Mouse (Mus musculus) forebrain, embryonic 16.5 days (tissue): ENCODE measurements around the gene Drd3. TPM values are rescaled to one million over a fixed set of nuclear protein-coding genes. Genes with fewer than 3 reads are reported as not detected.

ENCODE experiments used
- ATAC-seq: fragments of 200-750 bp; cut with Nextera tagmentation; 2 replicates; pipeline ENCODE4 v1.8.0; 2017; ENCODE audit warnings: mild to moderate bottlenecking, moderate library complexity
- H3K27ac ChIP-seq: fragments of 300-500 bp; sonication (generic); 2 replicates; pipeline ENCODE4 v1.5.1; 2014; ENCODE audit warnings: low read length, control low read depth
- H3K27me3 ChIP-seq: fragments of 300-500 bp; sonication (generic); replicated peaks from 2 replicates; pipeline ENCODE4 v1.6.1; 2014; ENCODE audit warnings: low read length; ENCODE audit not compliant: control insufficient read depth, insufficient read depth
- H3K36me3 ChIP-seq: fragments of 300-500 bp; sonication (generic); 2 replicates; pipeline ENCODE4 v1.6.1; 2014; ENCODE audit not compliant: control insufficient read depth, insufficient read depth
- H3K4me1 ChIP-seq: fragments of 300-500 bp; sonication (generic); replicated peaks from 2 replicates; pipeline ENCODE4 v1.6.1; 2014; ENCODE audit warnings: low read length; ENCODE audit not compliant: control insufficient read depth, insufficient read depth
- H3K4me2 ChIP-seq: fragments of 300-500 bp; sonication (generic); 2 replicates; pipeline ENCODE4 v1.6.1; 2014; ENCODE audit warnings: mild to moderate bottlenecking, low read length, control low read depth
- H3K4me3 ChIP-seq: fragments of 300-500 bp; sonication (generic); replicated peaks from 2 replicates; pipeline ENCODE4 v1.5.1; 2014; ENCODE audit warnings: mild to moderate bottlenecking, low read length, control low read depth
- H3K9ac ChIP-seq: fragments of 300-500 bp; sonication (generic); replicated peaks from 2 replicates; pipeline ENCODE4 v1.6.1; 2014; ENCODE audit warnings: low read depth, low read length, control low read depth
- H3K9me3 ChIP-seq: fragments of 300-500 bp; sonication (generic); 2 replicates; pipeline ENCODE4 v1.6.1; 2016; ENCODE audit warnings: low read length; ENCODE audit not compliant: control insufficient read depth
- WGBS: fragments of 180-500 bp; shearing (Covaris S2); extraction: QIAGEN DNeasy Blood & Tissue Kit; methylation state at CpG from one replicate; pipeline ENCODE4 v1.1.7; 2014; 5-methylcytosine and 5-hydroxymethylcytosine counted together
- polyA plus RNA-seq: library from polyadenylated mRNA; unstranded; fragments of >200 nt; fragmentation: Nextera tagmentation; extraction: Ambion mirVana; gene quantifications from 2 replicates; pipeline ENCODE4 v1.2.1, GENCODE M21; 2015

The Drd3 gene
- polyA plus RNA-seq, 1 experiment from 2014 or later, result not detected

DNA sequence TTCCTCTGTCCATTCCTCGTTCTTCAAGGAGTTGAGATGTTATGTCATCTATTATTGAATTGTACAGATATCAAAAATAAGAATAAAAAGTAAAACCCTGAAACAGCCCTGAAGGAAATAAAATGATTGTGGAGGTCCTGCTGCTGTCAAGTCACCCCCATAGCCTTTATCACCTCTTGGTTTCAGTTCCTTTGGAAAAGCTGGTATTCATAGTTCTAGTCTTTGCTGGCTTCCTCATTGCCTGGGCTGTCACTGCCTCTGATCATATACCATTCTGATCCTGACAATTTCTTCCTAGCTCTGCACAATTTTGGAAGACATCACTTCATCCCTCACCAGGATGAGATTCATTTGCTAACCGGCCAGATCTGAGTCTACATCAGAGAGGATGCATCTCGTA lies 23.1 kb downstream of the Drd3 start:
- no peak overlapping the region for H3K9ac ChIP-seq
- no peaks in the 10 kb centered on the region for H3K36me3 ChIP-seq
- no peaks in the 10 kb centered on the region for H3K4me1 ChIP-seq
- no peak overlapping the region for H3K4me2 ChIP-seq
- no peak for ATAC-seq
- H3K27me3 ChIP-seq, result no peaks in the 10 kb centered on the region
- no peaks in the 10 kb centered on the region for H3K9me3 ChIP-seq
- H3K27ac ChIP-seq, result no peak overlapping the region
- no peak overlapping the region for H3K4me3 ChIP-seq
- WGBS, result 85% methylated on average over 3 of the region's 3 CpGs

GRCm38 (mm10) chr16:43799541-43799940 lies 45.7 kb downstream of the Drd3 start:
- Histone ChIP-seq H3K36me3 (no peaks in the 10 kb centered on the region), H3K4me1 (peaks cover 28% of the 10 kb centered on the region), H3K9ac (no peak overlapping the region), H3K27me3 (no peaks in the 10 kb centered on the region), H3K4me3 (no peak overlapping the region), H3K27ac (peak overlapping the region; percentile 53), H3K9me3 (peaks cover 3% of the 10 kb centered on the region; the same call in 1 of the 2 replicates), H3K4me2 (no peak overlapping the region)
- ATAC-seq, result peak; percentile 57
- WGBS, result 11% methylated on average over 4 of the region's 4 CpGs

- Histone ChIP-seq H3K4me1 (peaks cover 28% of the 10 kb centered on the region), H3K4me3 (no peak overlapping the region), H3K27me3 (no peaks in the 10 kb centered on the region), H3K36me3 (no peaks in the 10 kb centered on the region), H3K9ac (0 out of 2 replicates have a peak overlapping the region, but pooled peaks have one; percentile 33), H3K9me3 (peaks cover 3% of the 10 kb centered on the region; the same call in 1 of the 2 replicates), H3K27ac (peak overlapping the region; percentile 68), H3K4me2 (peak overlapping the region; percentile 30)
- 3% methylated on average over 13 of the region's 13 CpGs for WGBS
- peak; percentile 81 for ATAC-seq
Observed at GRCm38 (mm10) chr16:43800119-43800721, 46.4 kb downstream of the Drd3 start.

- H3K27me3 ChIP-seq, result no peaks in the 10 kb centered on the region
- H3K4me3 ChIP-seq, result no peak overlapping the region
- H3K4me2 ChIP-seq, result no peak overlapping the region
- H3K36me3 ChIP-seq, result no peaks in the 10 kb centered on the region
- 24% methylated on average over 3 of the region's 3 CpGs for WGBS
- no peak for ATAC-seq
- H3K9ac ChIP-seq, result no peak overlapping the region
- peak overlapping the region; percentile 76 for H3K27ac ChIP-seq
- peaks cover 28% of the 10 kb centered on the region for H3K4me1 ChIP-seq
- peaks cover 3% of the 10 kb centered on the region; the same call in 1 of the 2 replicates for H3K9me3 ChIP-seq
Observed at GRCm38 (mm10) chr16:43801137-43801536, 47.3 kb downstream of the Drd3 start.

DNA sequence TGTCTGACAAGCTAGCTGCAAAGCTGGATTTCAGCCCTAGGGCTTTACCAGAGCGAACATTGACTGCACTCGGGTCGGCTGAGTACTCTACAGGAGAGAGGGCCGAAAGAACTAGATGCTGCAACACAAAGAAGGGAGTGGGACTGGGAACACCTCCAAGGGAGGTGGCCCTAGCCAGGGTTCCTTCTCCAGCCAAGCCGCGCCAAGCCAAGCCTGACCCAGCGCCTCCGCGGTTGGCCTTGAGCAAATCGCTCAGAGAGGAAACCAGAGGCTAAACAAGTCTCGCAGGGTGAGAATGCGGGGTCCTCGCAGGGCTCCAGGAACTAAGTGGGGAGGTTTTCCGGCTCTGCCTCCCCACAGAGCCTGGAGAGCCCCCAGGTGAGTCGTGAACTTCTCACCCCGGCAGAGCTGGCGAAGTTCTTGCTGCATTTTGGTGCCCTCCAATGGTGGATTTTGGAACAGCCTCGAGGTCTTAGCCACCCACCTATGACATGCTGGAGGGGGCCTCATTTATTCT lies 48.0 kb downstream of the Drd3 start:
- H3K9ac ChIP-seq, result peak overlapping the region; percentile 53
- peaks cover 2% of the 10 kb centered on the region; the same call in 1 of the 2 replicates for H3K9me3 ChIP-seq
- H3K4me2 ChIP-seq, result peak overlapping the region; percentile 85
- no peaks in the 10 kb centered on the region for H3K36me3 ChIP-seq
- H3K27ac ChIP-seq, result peak overlapping the region; percentile 76
- WGBS, result under 1% methylated on average over 18 of the region's 18 CpGs
- H3K27me3 ChIP-seq, result no peaks in the 10 kb centered on the region
- peaks cover 28% of the 10 kb centered on the region for H3K4me1 ChIP-seq
- H3K4me3 ChIP-seq, result peak overlapping the region; percentile 44
- ATAC-seq, result peak; percentile 67

DNA sequence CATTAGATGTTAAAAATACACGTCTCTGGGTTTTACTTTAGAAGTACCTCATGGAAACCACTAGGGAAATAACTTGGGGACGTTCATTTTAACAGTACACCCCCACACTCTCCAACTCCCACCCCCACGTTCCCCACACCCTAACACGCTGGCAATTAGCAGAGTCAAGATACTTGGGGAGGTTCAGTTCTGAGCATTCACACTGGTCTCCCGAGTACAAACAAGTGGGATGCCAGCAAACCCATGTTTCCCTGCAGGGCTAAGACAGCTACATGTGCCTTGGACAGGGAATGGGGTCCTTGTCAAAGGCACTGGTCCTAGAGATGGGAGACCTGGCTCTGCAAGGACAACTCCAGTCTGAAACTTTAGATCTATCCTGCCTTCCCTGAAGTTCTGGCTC lies 48.6 kb downstream of the Drd3 start:
- no peaks in the 10 kb centered on the region for H3K36me3 ChIP-seq
- peak overlapping the region; percentile 24; the same call in 1 of the 2 replicates for H3K27ac ChIP-seq
- H3K9ac ChIP-seq, result no peak overlapping the region
- no peaks in the 10 kb centered on the region for H3K9me3 ChIP-seq
- no peak for ATAC-seq
- H3K4me1 ChIP-seq, result peaks cover 28% of the 10 kb centered on the region
- no peak overlapping the region for H3K4me2 ChIP-seq
- no peaks in the 10 kb centered on the region for H3K27me3 ChIP-seq
- 38% methylated on average over 5 of the region's 5 CpGs for WGBS
- no peak overlapping the region for H3K4me3 ChIP-seq

GRCm38 (mm10) chr16:43804364-43804763 lies 50.5 kb downstream of the Drd3 start:
- Histone ChIP-seq H3K27me3 (no peaks in the 10 kb centered on the region), H3K4me3 (no peak overlapping the region), H3K4me1 (peaks cover 23% of the 10 kb centered on the region), H3K9me3 (no peaks in the 10 kb centered on the region), H3K36me3 (no peaks in the 10 kb centered on the region), H3K4me2 (no peak overlapping the region), H3K9ac (no peak overlapping the region), H3K27ac (no peak overlapping the region)
- 94% methylated on average over 6 of the region's 6 CpGs for WGBS
- no peak for ATAC-seq

GRCm38 (mm10) chr16:43807048-43807447 lies 53.2 kb downstream of the Drd3 start:
- H3K9ac ChIP-seq, result no peak overlapping the region
- 78% methylated on average over 16 of the region's 16 CpGs for WGBS
- H3K27me3 ChIP-seq, result no peaks in the 10 kb centered on the region
- no peak overlapping the region for H3K4me3 ChIP-seq
- H3K27ac ChIP-seq, result no peak overlapping the region
- ATAC-seq, result no peak
- H3K4me1 ChIP-seq, result no peaks in the 10 kb centered on the region
- H3K4me2 ChIP-seq, result no peak overlapping the region
- H3K9me3 ChIP-seq, result no peaks in the 10 kb centered on the region
- H3K36me3 ChIP-seq, result no peaks in the 10 kb centered on the region

- ATAC-seq, result no peak
- H3K9ac ChIP-seq, result no peak overlapping the region
Observed at GRCm38 (mm10) chr16:43809429-43809828, 55.6 kb downstream of the Drd3 start.

More at GRCm38 (mm10) chr16:43809429-43809828, 55.6 kb downstream of the Drd3 start:
- Histone ChIP-seq H3K9me3 (no peaks in the 10 kb centered on the region), H3K36me3 (no peaks in the 10 kb centered on the region), H3K27me3 (no peaks in the 10 kb centered on the region), H3K4me1 (no peaks in the 10 kb centered on the region), H3K4me2 (no peak overlapping the region), H3K4me3 (no peak overlapping the region), H3K27ac (no peak overlapping the region)
- 80% methylated on average over 2 of the region's 2 CpGs for WGBS
